Mouse (Mus musculus): ENCODE measurements at regions not wholly inside any gene's neighbourhood (a gene's known extent, or its start where the extent isn't known, plus 50 kb on each side); places are given as distances from the start of the nearest gene placed in this dataset.

GRCm38 (mm10) chr1:157012950-157013668 lies 73.7 kb upstream of the Ralgps2 start:
- 79% methylated on average over 7 of the region's 7 CpGs for WGBS
- no peaks in the 10 kb centered on the region for H3K36me3 ChIP-seq (ENCODE audit: control insufficient read depth, insufficient read depth, low read length)
- no peak overlapping the region for H3K4me2 ChIP-seq (replicated peaks; ENCODE audit: low read depth, low read length, severe bottlenecking)
- TF ChIP-seq POLR2A (IDR thresholded peaks at IDR 0.05; ENCODE audit: borderline replicate concordance, extremely low read depth, insufficient read depth, insufficient read length) = no peak
- H3K27me3 ChIP-seq (ENCODE audit: control insufficient read depth, insufficient read depth, low read length) = no peaks in the 10 kb centered on the region
- H3K4me3 ChIP-seq (replicated peaks; ENCODE audit: low read length) = no peak overlapping the region
- no peak overlapping the region for H3K9ac ChIP-seq (ENCODE audit: low read depth, low read length, severe bottlenecking)
- ATAC-seq (ENCODE audit: low FRiP score, low read depth) (no peak), DNase-seq (ENCODE audit: low spot score) (no peak)
- H3K27ac ChIP-seq (replicated peaks; ENCODE audit: low read depth, low read length) = no peak overlapping the region
- no peaks in the 10 kb centered on the region for H3K4me1 ChIP-seq (ENCODE audit: control insufficient read depth, insufficient read depth, low read length)
- H3K9me3 ChIP-seq (ENCODE audit: control insufficient read depth, low read length) = no peaks in the 10 kb centered on the region

DNA sequence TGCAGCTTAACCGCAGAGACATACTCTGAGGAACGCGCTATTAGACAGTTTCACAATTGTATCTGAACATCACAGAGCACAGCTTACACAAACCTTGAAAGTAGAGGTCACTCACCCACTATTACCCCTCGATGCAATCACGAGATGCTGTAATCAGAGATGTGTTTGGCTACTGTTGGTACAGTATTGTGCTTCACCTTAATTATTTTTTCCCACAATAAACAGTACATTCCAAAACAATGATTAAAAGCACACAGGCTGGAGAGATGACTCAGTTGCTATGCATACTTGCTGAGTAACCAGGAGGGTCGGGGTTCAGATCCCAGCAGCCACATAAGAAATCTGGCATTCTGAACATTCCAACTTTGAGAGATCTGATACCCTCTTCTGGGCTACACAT lies 71.8 kb upstream of the Ralgps2 start:
- no peak for ATAC-seq (ENCODE audit: low FRiP score, low read depth)
- no peak for DNase-seq (ENCODE audit: low spot score)
- no peak for TF ChIP-seq POLR2A (IDR thresholded peaks at IDR 0.05; ENCODE audit: borderline replicate concordance, extremely low read depth, insufficient read depth, insufficient read length)
- H3K27ac ChIP-seq (replicated peaks; ENCODE audit: low read depth, low read length) = no peak overlapping the region
- WGBS = 88% methylated on average over 6 of the region's 6 CpGs
- no peaks in the 10 kb centered on the region for H3K4me1 ChIP-seq (ENCODE audit: control insufficient read depth, insufficient read depth, low read length)
- H3K4me3 ChIP-seq (replicated peaks; ENCODE audit: low read length) = no peak overlapping the region
- no peak overlapping the region for H3K9ac ChIP-seq (ENCODE audit: low read depth, low read length, severe bottlenecking)
- H3K4me2 ChIP-seq (replicated peaks; ENCODE audit: low read depth, low read length, severe bottlenecking) = no peak overlapping the region
- no peaks in the 10 kb centered on the region for H3K36me3 ChIP-seq (ENCODE audit: control insufficient read depth, insufficient read depth, low read length)
- H3K9me3 ChIP-seq (ENCODE audit: control insufficient read depth, low read length) = no peaks in the 10 kb centered on the region
- no peaks in the 10 kb centered on the region for H3K27me3 ChIP-seq (ENCODE audit: control insufficient read depth, insufficient read depth, low read length)

- 66% methylated on average over 9 of the region's 9 CpGs for WGBS
- no peak overlapping the region for H3K4me3 ChIP-seq (replicated peaks; ENCODE audit: low read length)
- no peak overlapping the region for H3K4me2 ChIP-seq (replicated peaks; ENCODE audit: low read depth, low read length, severe bottlenecking)
- no peak for DNase-seq (ENCODE audit: low spot score)
- no peak for ATAC-seq (ENCODE audit: low FRiP score, low read depth)
- no peak for TF ChIP-seq POLR2A (IDR thresholded peaks at IDR 0.05; ENCODE audit: borderline replicate concordance, extremely low read depth, insufficient read depth, insufficient read length)
- H3K27me3 ChIP-seq (ENCODE audit: control insufficient read depth, insufficient read depth, low read length) = no peaks in the 10 kb centered on the region
- no peaks in the 10 kb centered on the region for H3K36me3 ChIP-seq (ENCODE audit: control insufficient read depth, insufficient read depth, low read length)
- H3K9me3 ChIP-seq (ENCODE audit: control insufficient read depth, low read length) = no peaks in the 10 kb centered on the region
- no peak overlapping the region for H3K9ac ChIP-seq (ENCODE audit: low read depth, low read length, severe bottlenecking)
- H3K27ac ChIP-seq (replicated peaks; ENCODE audit: low read depth, low read length) = no peak overlapping the region
- no peaks in the 10 kb centered on the region for H3K4me1 ChIP-seq (ENCODE audit: control insufficient read depth, insufficient read depth, low read length)
Measured at GRCm38 (mm10) chr1:157009427-157009826, 70.0 kb upstream of the Ralgps2 start.

DNA sequence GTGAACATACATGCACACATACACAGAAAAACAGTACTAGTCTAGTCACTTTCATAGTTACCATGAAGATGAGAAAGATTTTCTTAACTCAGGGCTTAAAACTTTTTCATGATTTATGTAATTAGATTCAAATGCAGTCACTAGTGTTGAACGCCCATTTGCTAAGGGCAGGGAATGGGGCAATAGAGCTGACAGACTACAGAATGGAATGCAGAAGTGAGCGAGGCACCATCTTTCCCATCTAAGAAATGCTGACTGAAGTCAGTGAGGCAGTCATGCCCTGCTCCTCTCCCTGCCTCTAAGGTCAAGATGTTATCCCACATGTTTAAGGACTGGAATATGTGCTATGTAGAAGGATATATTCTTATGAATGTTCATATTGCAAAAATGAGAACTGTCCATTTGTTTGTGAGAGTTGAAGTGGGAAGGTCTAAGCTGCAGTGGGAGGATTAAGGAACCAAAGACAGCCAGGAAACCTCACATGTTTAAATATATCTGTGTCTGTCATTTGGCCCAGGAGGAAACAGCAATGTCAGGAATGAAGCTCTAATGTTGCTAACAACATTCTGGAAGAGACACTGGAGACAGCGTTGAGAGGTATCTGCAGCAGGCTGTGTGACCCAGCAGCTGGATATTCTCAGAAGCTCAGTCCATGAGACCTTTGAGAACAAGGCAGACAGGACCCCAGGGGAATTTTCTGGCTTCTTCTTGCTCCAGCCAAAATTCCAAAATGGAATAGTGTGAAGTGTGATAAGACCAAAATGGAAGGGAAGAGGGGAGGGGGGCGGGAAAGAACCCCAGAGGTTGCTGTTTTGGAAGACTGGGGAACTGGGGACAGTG lies 68.7 kb upstream of the Ralgps2 start:
- H3K27ac ChIP-seq (replicated peaks; ENCODE audit: low read depth, low read length) = no peak overlapping the region
- 86% methylated on average over 4 of the region's 4 CpGs for WGBS
- ATAC-seq (ENCODE audit: low FRiP score, low read depth) (peak; percentile 67), DNase-seq (ENCODE audit: low spot score) (peak; percentile 74)
- no peaks in the 10 kb centered on the region for H3K36me3 ChIP-seq (ENCODE audit: control insufficient read depth, insufficient read depth, low read length)
- no peaks in the 10 kb centered on the region for H3K9me3 ChIP-seq (ENCODE audit: control insufficient read depth, low read length)
- no peak overlapping the region for H3K4me2 ChIP-seq (replicated peaks; ENCODE audit: low read depth, low read length, severe bottlenecking)
- no peak overlapping the region for H3K4me3 ChIP-seq (replicated peaks; ENCODE audit: low read length)
- no peak for TF ChIP-seq POLR2A (IDR thresholded peaks at IDR 0.05; ENCODE audit: borderline replicate concordance, extremely low read depth, insufficient read depth, insufficient read length)
- H3K4me1 ChIP-seq (ENCODE audit: control insufficient read depth, insufficient read depth, low read length) = no peaks in the 10 kb centered on the region
- no peak overlapping the region for H3K9ac ChIP-seq (ENCODE audit: low read depth, low read length, severe bottlenecking)
- H3K27me3 ChIP-seq (ENCODE audit: control insufficient read depth, insufficient read depth, low read length) = no peaks in the 10 kb centered on the region

GRCm38 (mm10) chr1:157004312-157005074 lies 65.1 kb upstream of the Ralgps2 start:
- Histone ChIP-seq H3K9me3 (ENCODE audit: control insufficient read depth, low read length) (no peaks in the 10 kb centered on the region), H3K27ac (replicated peaks; ENCODE audit: low read depth, low read length) (no peak overlapping the region), H3K4me1 (ENCODE audit: control insufficient read depth, insufficient read depth, low read length) (no peaks in the 10 kb centered on the region), H3K4me2 (replicated peaks; ENCODE audit: low read depth, low read length, severe bottlenecking) (no peak overlapping the region), H3K9ac (ENCODE audit: low read depth, low read length, severe bottlenecking) (no peak overlapping the region), H3K4me3 (replicated peaks; ENCODE audit: low read length) (no peak overlapping the region), H3K36me3 (ENCODE audit: control insufficient read depth, insufficient read depth, low read length) (no peaks in the 10 kb centered on the region), H3K27me3 (ENCODE audit: control insufficient read depth, insufficient read depth, low read length) (no peaks in the 10 kb centered on the region)
- TF ChIP-seq POLR2A (IDR thresholded peaks at IDR 0.05; ENCODE audit: borderline replicate concordance, extremely low read depth, insufficient read depth, insufficient read length) = no peak
- ATAC-seq (ENCODE audit: low FRiP score, low read depth) = no peak
- DNase-seq (ENCODE audit: low spot score) = no peak
- 84% methylated on average over 16 of the region's 16 CpGs for WGBS

Measured in limb, embryonic 14.5 days (tissue).